Mouse (Mus musculus) cortical plate, adult 2 months (tissue): ENCODE measurements at regions not wholly inside any gene's neighbourhood (a gene's known extent, or its start where the extent isn't known, plus 50 kb on each side); places are given as distances from the start of the nearest gene placed in this dataset.

Experiments
- CTCF ChIP-seq: fragments of 200-500 bp; IDR thresholded peaks from 2 replicates; pipeline ENCODE4 v1.5.1; 2011; ENCODE audit warnings: mild to moderate bottlenecking, control low read depth, low read length; ENCODE audit not compliant: insufficient read depth; ENCODE audit errors: extremely low read depth
- POLR2A ChIP-seq: fragments of 200-500 bp; IDR thresholded peaks from 2 replicates; pipeline ENCODE4 v1.6.1; 2011; ENCODE audit warnings: mild to moderate bottlenecking, low read length, control low read depth; ENCODE audit not compliant: insufficient read depth; ENCODE audit errors: extremely low read depth

GRCm38 (mm10) chr8:126669154-126669553, 75.4 kb upstream of the Irf2bp2 start:
- TF ChIP-seq CTCF (no peak), POLR2A (no peak)
